Mouse (Mus musculus): ENCODE results near the gene Spopl. TPM values are rescaled to one million over a fixed set of nuclear protein-coding genes. Genes with fewer than 3 reads are reported as not detected.
"Not testable (repeated sequence)": the region's sequence is repeated elsewhere in the genome, so short reads cannot be mapped to it uniquely, and the experiment has no call there.

Gene Spopl
- polyA plus RNA-seq, 1 experiment from 2014 or later, result 8.7 TPM

- Histone ChIP-seq H3K4me2 (ENCODE audit: low read depth) (no peak overlapping the region), H3K4me1 (ENCODE audit: control insufficient read depth, insufficient read depth, low read length) (no peaks in the 10 kb centered on the region), H3K4me3 (ENCODE audit: low read depth, low read length) (no peak overlapping the region), H3K27ac (ENCODE audit: low read depth, low read length) (no peak overlapping the region), H3K27me3 (ENCODE audit: control insufficient read depth, insufficient read depth, low read length) (no peaks in the 10 kb centered on the region), H3K9ac (ENCODE audit: low read length) (no peak overlapping the region), H3K36me3 (ENCODE audit: control insufficient read depth, insufficient read depth, low read length) (no peaks in the 10 kb centered on the region), H3K9me3 (ENCODE audit: control insufficient read depth, low read length) (no peaks in the 10 kb centered on the region)
- no peak for ATAC-seq (ENCODE audit: insufficient read depth, low FRiP score, low TSS enrichment)
- DNase-seq (ENCODE audit: low spot score), result no peak
- WGBS, result 89% methylated on average over 3 of the region's 3 CpGs
These were observed 9.0 kb downstream of the Spopl start for GRCm38 (mm10) chr2:23562898-23563297.

GRCm38 (mm10) chr2:23559186-23559585 lies 12.7 kb downstream of the Spopl start:
- no peak overlapping the region for H3K4me2 ChIP-seq (ENCODE audit: low read depth)
- DNase-seq (ENCODE audit: low spot score) (no peak), ATAC-seq (ENCODE audit: insufficient read depth, low FRiP score, low TSS enrichment) (no peak)
- no peaks in the 10 kb centered on the region for H3K4me1 ChIP-seq (ENCODE audit: control insufficient read depth, insufficient read depth, low read length)
- H3K27me3 ChIP-seq (ENCODE audit: control insufficient read depth, insufficient read depth, low read length), result no peaks in the 10 kb centered on the region
- H3K9ac ChIP-seq (ENCODE audit: low read length), result no peak overlapping the region
- 93% methylated on average over 2 of the region's 2 CpGs for WGBS
- H3K27ac ChIP-seq (ENCODE audit: low read depth, low read length), result no peak overlapping the region
- no peaks in the 10 kb centered on the region for H3K36me3 ChIP-seq (ENCODE audit: control insufficient read depth, insufficient read depth, low read length)
- H3K4me3 ChIP-seq (ENCODE audit: low read depth, low read length), result no peak overlapping the region
- no peaks in the 10 kb centered on the region for H3K9me3 ChIP-seq (ENCODE audit: control insufficient read depth, low read length)

- Histone ChIP-seq H3K4me1 (ENCODE audit: control insufficient read depth, insufficient read depth, low read length) (no peaks in the 10 kb centered on the region), H3K27ac (ENCODE audit: low read depth, low read length) (no peak overlapping the region), H3K4me2 (ENCODE audit: low read depth) (no peak overlapping the region), H3K9me3 (ENCODE audit: control insufficient read depth, low read length) (no peaks in the 10 kb centered on the region), H3K27me3 (ENCODE audit: control insufficient read depth, insufficient read depth, low read length) (no peaks in the 10 kb centered on the region), H3K9ac (ENCODE audit: low read length) (no peak overlapping the region), H3K36me3 (ENCODE audit: control insufficient read depth, insufficient read depth, low read length) (no peaks in the 10 kb centered on the region), H3K4me3 (ENCODE audit: low read depth, low read length) (no peak overlapping the region)
- WGBS, result 39% methylated on average over 1 of the region's 1 CpGs
- ATAC-seq (ENCODE audit: insufficient read depth, low FRiP score, low TSS enrichment), result peak; percentile 74
- DNase-seq (ENCODE audit: low spot score), result no peak
These were observed 20.7 kb downstream of the Spopl start for GRCm38 (mm10) chr2:23551235-23551634.

- Histone ChIP-seq H3K27ac (ENCODE audit: low read depth, low read length) (no peak overlapping the region), H3K9me3 (ENCODE audit: control insufficient read depth, low read length) (no peaks in the 10 kb centered on the region), H3K4me2 (ENCODE audit: low read depth) (no peak overlapping the region), H3K9ac (ENCODE audit: low read length) (no peak overlapping the region), H3K27me3 (ENCODE audit: control insufficient read depth, insufficient read depth, low read length) (no peaks in the 10 kb centered on the region), H3K4me1 (ENCODE audit: control insufficient read depth, insufficient read depth, low read length) (no peaks in the 10 kb centered on the region), H3K36me3 (ENCODE audit: control insufficient read depth, insufficient read depth, low read length) (no peaks in the 10 kb centered on the region), H3K4me3 (ENCODE audit: low read depth, low read length) (no peak overlapping the region)
- no peak for DNase-seq (ENCODE audit: low spot score)
- WGBS, result 100% methylated on average over 1 of the region's 1 CpGs
- no peak for ATAC-seq (ENCODE audit: insufficient read depth, low FRiP score, low TSS enrichment)
These were observed 24.7 kb downstream of the Spopl start for GRCm38 (mm10) chr2:23547220-23547619.

GRCm38 (mm10) chr2:23539967-23540366 lies 31.9 kb downstream of the Spopl start:
- no peak overlapping the region for H3K27ac ChIP-seq (ENCODE audit: low read depth, low read length)
- H3K4me1 ChIP-seq (ENCODE audit: control insufficient read depth, insufficient read depth, low read length), result no peaks in the 10 kb centered on the region
- H3K4me2 ChIP-seq (ENCODE audit: low read depth), result no peak overlapping the region
- no peak overlapping the region for H3K4me3 ChIP-seq (ENCODE audit: low read depth, low read length)
- no peaks in the 10 kb centered on the region for H3K36me3 ChIP-seq (ENCODE audit: control insufficient read depth, insufficient read depth, low read length)
- 91% methylated on average over 4 of the region's 4 CpGs for WGBS
- no peaks in the 10 kb centered on the region for H3K27me3 ChIP-seq (ENCODE audit: control insufficient read depth, insufficient read depth, low read length)
- no peaks in the 10 kb centered on the region for H3K9me3 ChIP-seq (ENCODE audit: control insufficient read depth, low read length)
- DNase-seq (ENCODE audit: low spot score) (no peak), ATAC-seq (ENCODE audit: insufficient read depth, low FRiP score, low TSS enrichment) (no peak)
- H3K9ac ChIP-seq (ENCODE audit: low read length), result no peak overlapping the region

GRCm38 (mm10) chr2:23527717-23528116 lies 44.2 kb downstream of the Spopl start:
- H3K4me2 ChIP-seq (ENCODE audit: low read depth); H3K9me3 ChIP-seq (ENCODE audit: control insufficient read depth, low read length); H3K27ac ChIP-seq (ENCODE audit: low read depth, low read length); DNase-seq (ENCODE audit: low spot score); H3K4me1 ChIP-seq (ENCODE audit: control insufficient read depth, insufficient read depth, low read length); H3K27me3 ChIP-seq (ENCODE audit: control insufficient read depth, insufficient read depth, low read length); H3K4me3 ChIP-seq (ENCODE audit: low read depth, low read length); H3K9ac ChIP-seq (ENCODE audit: low read length); H3K36me3 ChIP-seq (ENCODE audit: control insufficient read depth, insufficient read depth, low read length); ATAC-seq (ENCODE audit: insufficient read depth, low FRiP score, low TSS enrichment): not testable (repeated sequence)
- WGBS, result 94% methylated on average over 2 of the region's 2 CpGs

GRCm38 (mm10) chr2:23505141-23505540 lies 66.8 kb downstream of the Spopl start:
- ATAC-seq (ENCODE audit: insufficient read depth, low FRiP score, low TSS enrichment) (no peak), DNase-seq (ENCODE audit: low spot score) (no peak)
- WGBS, result 92% methylated on average over 3 of the region's 3 CpGs
- H3K36me3 ChIP-seq (ENCODE audit: control insufficient read depth, insufficient read depth, low read length), result no peaks in the 10 kb centered on the region
- no peak overlapping the region for H3K27ac ChIP-seq (ENCODE audit: low read depth, low read length)
- no peaks in the 10 kb centered on the region for H3K9me3 ChIP-seq (ENCODE audit: control insufficient read depth, low read length)
- H3K4me2 ChIP-seq (ENCODE audit: low read depth), result no peak overlapping the region
- no peak overlapping the region for H3K4me3 ChIP-seq (ENCODE audit: low read depth, low read length)
- H3K4me1 ChIP-seq (ENCODE audit: control insufficient read depth, insufficient read depth, low read length), result no peaks in the 10 kb centered on the region
- no peaks in the 10 kb centered on the region for H3K27me3 ChIP-seq (ENCODE audit: control insufficient read depth, insufficient read depth, low read length)
- H3K9ac ChIP-seq (ENCODE audit: low read length), result no peak overlapping the region

- Histone ChIP-seq H3K9ac (ENCODE audit: low read length) (no peak overlapping the region), H3K36me3 (ENCODE audit: control insufficient read depth, insufficient read depth, low read length) (no peaks in the 10 kb centered on the region), H3K27me3 (ENCODE audit: control insufficient read depth, insufficient read depth, low read length) (no peaks in the 10 kb centered on the region), H3K4me2 (ENCODE audit: low read depth) (no peak overlapping the region), H3K4me1 (ENCODE audit: control insufficient read depth, insufficient read depth, low read length) (no peaks in the 10 kb centered on the region), H3K4me3 (ENCODE audit: low read depth, low read length) (no peak overlapping the region), H3K9me3 (ENCODE audit: control insufficient read depth, low read length) (no peaks in the 10 kb centered on the region), H3K27ac (ENCODE audit: low read depth, low read length) (no peak overlapping the region)
- DNase-seq (ENCODE audit: low spot score), result no peak
- WGBS, result 74% methylated on average over 1 of the region's 1 CpGs
- ATAC-seq (ENCODE audit: insufficient read depth, low FRiP score, low TSS enrichment), result no peak
These were observed 90.2 kb downstream of the Spopl start for GRCm38 (mm10) chr2:23481715-23482114.

GRCm38 (mm10) chr2:23467471-23467870 lies 104.4 kb downstream of the Spopl start:
- H3K27ac ChIP-seq (ENCODE audit: low read depth, low read length), result no peak overlapping the region
- no peaks in the 10 kb centered on the region for H3K4me1 ChIP-seq (ENCODE audit: control insufficient read depth, insufficient read depth, low read length)
- ATAC-seq (ENCODE audit: insufficient read depth, low FRiP score, low TSS enrichment), result no peak
- H3K27me3 ChIP-seq (ENCODE audit: control insufficient read depth, insufficient read depth, low read length), result no peaks in the 10 kb centered on the region
- H3K36me3 ChIP-seq (ENCODE audit: control insufficient read depth, insufficient read depth, low read length), result no peaks in the 10 kb centered on the region
- H3K9me3 ChIP-seq (ENCODE audit: control insufficient read depth, low read length), result no peaks in the 10 kb centered on the region
- WGBS, result 90% methylated on average over 1 of the region's 1 CpGs
- H3K4me3 ChIP-seq (ENCODE audit: low read depth, low read length), result no peak overlapping the region
- H3K9ac ChIP-seq (ENCODE audit: low read length), result no peak overlapping the region
- no peak for DNase-seq (ENCODE audit: low spot score)
- H3K4me2 ChIP-seq (ENCODE audit: low read depth), result no peak overlapping the region
